Mouse (Mus musculus) forebrain, embryonic 16.5 days (tissue): ENCODE measurements around the gene Krt86. TPM values are rescaled to one million over a fixed set of nuclear protein-coding genes. Genes with fewer than 3 reads are reported as not detected.

Source experiments
- ATAC-seq: fragments of 200-750 bp; cut with Nextera tagmentation; 2 replicates; pipeline ENCODE4 v1.8.0; 2017; ENCODE audit warnings: mild to moderate bottlenecking, moderate library complexity
- H3K27ac ChIP-seq: fragments of 300-500 bp; sonication (generic); 2 replicates; pipeline ENCODE4 v1.5.1; 2014; ENCODE audit warnings: low read length, control low read depth
- H3K27me3 ChIP-seq: fragments of 300-500 bp; sonication (generic); replicated peaks from 2 replicates; pipeline ENCODE4 v1.6.1; 2014; ENCODE audit warnings: low read length; ENCODE audit not compliant: control insufficient read depth, insufficient read depth
- H3K36me3 ChIP-seq: fragments of 300-500 bp; sonication (generic); 2 replicates; pipeline ENCODE4 v1.6.1; 2014; ENCODE audit not compliant: control insufficient read depth, insufficient read depth
- H3K4me1 ChIP-seq: fragments of 300-500 bp; sonication (generic); replicated peaks from 2 replicates; pipeline ENCODE4 v1.6.1; 2014; ENCODE audit warnings: low read length; ENCODE audit not compliant: control insufficient read depth, insufficient read depth
- H3K4me2 ChIP-seq: fragments of 300-500 bp; sonication (generic); 2 replicates; pipeline ENCODE4 v1.6.1; 2014; ENCODE audit warnings: mild to moderate bottlenecking, low read length, control low read depth
- H3K4me3 ChIP-seq: fragments of 300-500 bp; sonication (generic); replicated peaks from 2 replicates; pipeline ENCODE4 v1.5.1; 2014; ENCODE audit warnings: mild to moderate bottlenecking, low read length, control low read depth
- H3K9ac ChIP-seq: fragments of 300-500 bp; sonication (generic); replicated peaks from 2 replicates; pipeline ENCODE4 v1.6.1; 2014; ENCODE audit warnings: low read depth, low read length, control low read depth
- H3K9me3 ChIP-seq: fragments of 300-500 bp; sonication (generic); 2 replicates; pipeline ENCODE4 v1.6.1; 2016; ENCODE audit warnings: low read length; ENCODE audit not compliant: control insufficient read depth
- WGBS: fragments of 180-500 bp; shearing (Covaris S2); extraction: QIAGEN DNeasy Blood & Tissue Kit; methylation state at CpG from one replicate; pipeline ENCODE4 v1.1.7; 2014; 5-methylcytosine and 5-hydroxymethylcytosine counted together
- polyA plus RNA-seq: library from polyadenylated mRNA; unstranded; fragments of >200 nt; fragmentation: Nextera tagmentation; extraction: Ambion mirVana; gene quantifications from 2 replicates; pipeline ENCODE4 v1.2.1, GENCODE M21; 2015

Gene Krt86
- not detected in 2 replicates for polyA plus RNA-seq

DNA sequence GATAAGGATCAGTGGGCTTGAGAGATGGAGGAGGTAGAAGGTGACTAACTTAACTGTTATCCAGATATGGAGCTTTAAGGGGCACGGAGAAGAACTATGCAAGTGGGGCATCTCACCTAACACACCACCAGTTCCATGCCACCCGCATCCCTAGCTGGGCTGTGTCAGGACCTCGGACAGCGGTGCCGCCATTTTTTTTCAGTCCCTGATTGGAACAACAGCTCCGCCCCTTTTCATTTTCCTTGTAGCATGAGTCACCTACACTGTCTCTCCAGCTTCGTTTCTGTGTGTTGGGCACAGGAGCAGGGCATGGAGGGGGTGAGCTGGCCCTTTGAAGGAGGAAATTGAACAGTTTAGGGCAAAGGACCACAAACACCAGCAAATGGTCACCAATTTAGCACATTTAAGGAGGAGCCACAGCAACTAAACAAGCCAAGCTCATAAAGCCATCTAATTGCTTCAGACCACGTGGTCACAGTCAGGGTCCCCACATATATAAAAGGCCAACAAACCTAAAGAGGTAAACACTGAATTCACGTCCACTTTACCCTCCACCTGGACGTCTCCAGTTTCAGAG, at the start of gene Krt86:
Gene Krt86 (plus strand): TSS at position 527 of the 577 bp plus-strand sequence.
- no peak within 1 kb of the TSS for H3K27ac ChIP-seq
- no peaks in the 10 kb centered on the region for H3K36me3 ChIP-seq
- no peak within 1 kb of the TSS for H3K4me3 ChIP-seq
- no peak for ATAC-seq
- 34% methylated on average over 10 of the region's 10 CpGs for WGBS
- H3K4me1 ChIP-seq = no peaks in the 10 kb centered on the region
- H3K27me3 ChIP-seq = no peaks in the 10 kb centered on the region
- no peak within 1 kb of the TSS for H3K9ac ChIP-seq
- no peaks in the 10 kb centered on the region for H3K9me3 ChIP-seq
- H3K4me2 ChIP-seq = no peak within 1 kb of the TSS

DNA sequence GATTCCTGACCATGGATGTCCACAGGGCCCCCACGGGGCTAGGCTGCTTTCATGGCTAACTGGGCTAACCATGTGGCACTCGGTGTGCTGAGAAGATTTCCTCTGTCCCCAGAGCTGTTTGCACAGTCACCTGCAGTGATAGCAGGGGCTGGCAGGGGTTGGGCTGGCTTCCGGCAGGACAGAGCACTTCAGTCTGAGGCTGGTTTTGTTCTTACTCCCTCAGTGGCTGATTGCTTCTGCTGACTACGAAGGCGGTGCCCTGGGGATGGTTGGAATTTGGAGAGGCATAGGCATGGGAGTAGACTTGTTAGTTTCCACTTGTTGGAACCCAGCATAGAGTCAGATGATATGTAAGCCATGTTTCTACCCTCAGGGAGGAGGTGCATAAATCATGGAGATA, 48.4 kb upstream of the Krt86 start:
- H3K9me3 ChIP-seq = no peaks in the 10 kb centered on the region
- no peaks in the 10 kb centered on the region for H3K27me3 ChIP-seq
- no peak overlapping the region for H3K9ac ChIP-seq
- no peaks in the 10 kb centered on the region for H3K36me3 ChIP-seq
- no peak for ATAC-seq
- no peak overlapping the region for H3K4me2 ChIP-seq
- H3K4me1 ChIP-seq = no peaks in the 10 kb centered on the region
- WGBS = 21% methylated on average over 5 of the region's 5 CpGs
- no peak overlapping the region for H3K4me3 ChIP-seq
- no peak overlapping the region for H3K27ac ChIP-seq

DNA sequence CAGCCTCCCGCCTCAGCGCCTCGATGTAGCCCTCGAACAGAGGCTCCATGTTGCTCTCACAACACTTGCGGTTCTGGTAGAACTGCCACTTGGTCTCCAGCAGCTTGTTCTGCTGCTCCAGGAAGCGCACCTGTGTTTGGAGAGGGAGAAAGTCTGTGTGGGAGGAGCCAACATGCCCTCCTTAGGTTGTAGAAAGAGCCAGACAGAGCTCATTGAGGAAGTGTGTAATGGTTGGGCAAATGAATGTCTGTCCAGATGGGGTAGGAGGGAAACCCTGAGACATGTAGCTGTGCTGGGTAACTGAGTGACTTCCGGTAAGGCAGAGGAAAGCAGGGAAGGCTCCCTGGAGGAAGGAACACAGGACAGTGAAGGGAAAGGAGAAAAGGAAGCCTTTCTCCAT, 36.7 kb upstream of the Krt86 start:
- no peak for ATAC-seq
- H3K4me3 ChIP-seq = no peak overlapping the region
- 93% methylated on average over 5 of the region's 7 CpGs for WGBS

DNA sequence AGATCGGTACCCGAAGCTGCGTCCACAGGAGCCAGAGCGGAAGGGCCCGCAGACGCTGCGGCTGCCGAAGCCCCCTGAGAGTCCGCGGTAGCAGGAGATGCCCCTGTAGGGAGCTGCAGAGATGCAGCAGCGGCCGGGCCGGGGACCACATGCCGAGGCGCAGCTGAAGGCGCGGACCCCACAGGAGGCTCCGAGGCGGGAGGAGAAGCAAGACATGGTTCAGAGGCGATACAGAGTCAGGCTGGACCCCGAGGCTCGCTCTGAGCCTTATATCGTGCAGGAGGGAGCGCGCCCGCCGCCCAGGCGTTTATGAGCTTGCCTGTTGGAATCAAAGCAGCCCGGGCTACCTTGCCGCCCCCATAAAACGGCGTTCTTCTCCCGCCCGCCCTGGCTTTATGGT, 34.7 kb upstream of the Krt86 start, which contains the start of gene Krt87:
Gene Krt87 (minus strand): TSS at position 250 of the 400 bp plus-strand sequence.
- Histone ChIP-seq H3K4me3 (peak within 1 kb of the TSS; percentile 37), H3K4me1 (peaks cover 8% of the 10 kb centered on the region; the same call in 1 of the 2 replicates), H3K9me3 (no peaks in the 10 kb centered on the region), H3K27ac (no peak within 1 kb of the TSS), H3K36me3 (no peaks in the 10 kb centered on the region), H3K9ac (peak within 1 kb of the TSS; percentile 24), H3K27me3 (peaks cover 9% of the 10 kb centered on the region), H3K4me2 (peak within 1 kb of the TSS; percentile 50)
- WGBS = 2% methylated on average over 30 of the region's 34 CpGs
- ATAC-seq = no peak

More for the DNA sequence above, 36.7 kb upstream of the Krt86 start:
- no peak overlapping the region for H3K4me2 ChIP-seq
- no peak overlapping the region for H3K27ac ChIP-seq
- H3K27me3 ChIP-seq = peaks cover 9% of the 10 kb centered on the region
- no peak overlapping the region for H3K9ac ChIP-seq
- no peaks in the 10 kb centered on the region for H3K9me3 ChIP-seq
- H3K4me1 ChIP-seq = peaks cover 8% of the 10 kb centered on the region; the same call in 1 of the 2 replicates
- no peaks in the 10 kb centered on the region for H3K36me3 ChIP-seq

DNA sequence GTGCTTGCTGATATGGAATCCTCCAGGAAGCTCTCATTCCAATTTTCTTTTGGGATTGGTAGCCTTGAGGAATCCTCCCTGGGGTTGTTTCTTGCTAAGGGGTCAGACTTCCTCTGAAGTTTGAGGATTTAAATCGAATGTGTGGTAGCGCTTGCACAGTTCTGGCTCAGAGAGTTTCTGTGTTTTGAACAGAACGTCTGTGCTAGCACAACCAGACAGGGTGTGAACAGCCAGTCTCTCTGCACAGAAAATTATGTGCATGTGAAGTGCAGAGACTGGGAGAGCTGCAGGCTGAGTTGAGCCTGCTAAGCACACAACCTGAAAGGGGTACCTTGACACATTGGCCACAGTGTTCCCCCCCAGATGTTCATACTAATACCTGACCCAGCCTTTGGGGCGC, 32.4 kb upstream of the Krt86 start:
- Histone ChIP-seq H3K4me2 (no peak overlapping the region), H3K9me3 (no peaks in the 10 kb centered on the region), H3K27ac (no peak overlapping the region), H3K36me3 (no peaks in the 10 kb centered on the region), H3K4me1 (peaks cover 8% of the 10 kb centered on the region; the same call in 1 of the 2 replicates), H3K4me3 (no peak overlapping the region), H3K27me3 (peaks cover 9% of the 10 kb centered on the region), H3K9ac (no peak overlapping the region)
- ATAC-seq = peak; percentile 66
- 72% methylated on average over 4 of the region's 4 CpGs for whole genome bisulfite sequencing

DNA sequence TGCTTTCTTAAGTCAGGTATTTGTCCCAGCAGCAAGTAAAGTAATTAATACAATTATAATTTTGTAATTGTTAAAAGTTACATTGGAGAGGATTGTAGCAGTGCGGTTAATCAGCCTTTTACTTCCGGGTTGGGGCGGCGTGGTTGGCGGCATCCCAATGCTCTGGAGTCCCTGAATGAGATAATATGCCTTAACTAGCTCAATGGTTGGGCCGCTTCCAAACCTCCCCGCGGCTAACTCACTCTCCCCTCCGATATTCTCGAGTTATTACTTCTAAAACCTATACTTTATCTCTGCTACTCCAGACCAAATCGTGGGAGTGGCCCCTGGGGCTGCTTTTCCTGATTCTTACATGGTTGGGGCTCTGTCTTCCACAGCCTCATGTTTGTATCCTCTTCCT, 26.7 kb upstream of the Krt86 start:
- Histone ChIP-seq H3K4me1 (no peaks in the 10 kb centered on the region), H3K27me3 (no peaks in the 10 kb centered on the region), H3K27ac (no peak overlapping the region), H3K4me3 (no peak overlapping the region), H3K9me3 (no peaks in the 10 kb centered on the region), H3K9ac (no peak overlapping the region), H3K4me2 (no peak overlapping the region), H3K36me3 (no peaks in the 10 kb centered on the region)
- WGBS = 41% methylated on average over 11 of the region's 11 CpGs
- ATAC-seq = no peak

DNA sequence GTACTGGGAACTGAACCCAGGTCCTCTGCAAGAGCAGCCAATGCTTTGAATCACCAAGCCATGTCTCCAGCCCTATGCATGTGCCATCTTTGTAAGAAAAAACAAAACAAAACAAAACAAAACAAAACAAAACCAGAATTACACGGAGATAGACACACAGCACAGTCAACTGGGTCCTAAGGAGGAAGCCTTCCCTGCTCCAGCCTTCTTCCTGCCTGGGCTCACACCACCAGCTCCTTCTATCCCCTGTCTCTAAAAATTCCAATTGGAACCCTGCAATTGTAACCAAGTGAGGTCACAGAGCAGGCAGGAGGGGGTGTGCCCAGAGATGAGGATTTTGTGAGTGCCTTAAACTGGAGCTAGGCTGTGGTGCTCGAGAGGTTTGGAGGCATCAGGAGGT, 25.8 kb upstream of the Krt86 start, which contains the start of gene Krt88:
Gene Krt88 (plus strand): TSS at position 301 of the 400 bp plus-strand sequence.
- Histone ChIP-seq H3K27ac (no peak within 1 kb of the TSS), H3K36me3 (no peaks in the 10 kb centered on the region), H3K4me1 (no peaks in the 10 kb centered on the region), H3K9me3 (no peaks in the 10 kb centered on the region), H3K4me3 (no peak within 1 kb of the TSS), H3K9ac (no peak within 1 kb of the TSS), H3K4me2 (no peak within 1 kb of the TSS), H3K27me3 (no peaks in the 10 kb centered on the region)
- no peak for ATAC-seq
- 71% methylated on average over 2 of the region's 2 CpGs for WGBS

DNA sequence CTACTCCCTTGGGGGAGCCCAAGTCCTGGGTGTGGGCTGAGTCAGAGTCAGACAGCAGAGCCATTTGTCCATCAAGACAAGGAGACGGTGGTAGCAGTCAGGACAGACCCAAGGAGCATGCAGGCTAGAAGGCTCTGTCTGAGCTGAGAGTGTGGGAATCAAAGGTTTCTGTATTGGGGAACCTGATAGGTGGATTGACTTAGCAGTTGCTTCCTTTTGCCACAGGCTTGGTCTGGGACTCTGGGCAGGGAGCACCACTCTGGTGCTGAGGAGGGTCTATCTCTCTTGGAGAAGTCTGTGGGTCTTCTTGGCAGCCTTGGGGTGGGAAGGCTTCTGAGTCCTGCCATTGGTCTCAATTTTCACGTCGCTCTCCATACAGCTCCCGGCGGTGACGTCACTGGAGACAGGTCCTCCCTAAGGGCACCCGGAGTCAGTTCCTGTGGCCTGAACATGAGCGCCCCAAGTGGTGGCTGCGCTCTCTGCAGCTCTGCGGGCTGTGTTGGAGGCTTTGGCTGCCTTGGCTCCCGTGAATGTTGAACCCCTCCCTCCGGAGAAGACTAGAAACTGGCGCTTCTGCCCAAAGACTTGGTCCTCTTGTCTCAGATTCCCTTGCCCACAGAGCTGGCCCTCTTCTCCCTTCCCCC, 20.1 kb upstream of the Krt86 start:
- no peak overlapping the region for H3K4me2 ChIP-seq
- ATAC-seq = 0 out of 2 replicates have a peak, but pooled peaks have one; percentile 49

DNA sequence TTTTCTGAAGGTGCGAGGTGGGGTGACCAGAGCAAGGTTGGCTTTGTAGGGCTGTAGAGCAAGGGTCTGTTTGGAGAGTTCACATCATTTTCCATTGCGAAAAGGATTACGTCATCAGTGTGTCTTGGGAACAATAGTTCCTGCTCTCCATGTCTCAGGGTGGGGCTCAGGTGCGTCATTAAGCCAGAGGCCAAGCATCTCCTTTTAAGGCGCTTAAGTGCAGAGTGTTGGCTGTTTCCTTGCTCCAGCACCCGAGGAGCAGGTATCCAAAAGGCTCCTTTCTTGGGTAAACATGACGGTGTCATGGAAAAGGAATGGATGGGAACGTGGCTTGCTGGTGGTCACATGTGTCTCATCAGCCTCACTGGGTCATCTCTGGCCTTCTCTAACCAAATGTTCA, 18.5 kb upstream of the Krt86 start:
- H3K9me3 ChIP-seq = no peaks in the 10 kb centered on the region
- no peaks in the 10 kb centered on the region for H3K27me3 ChIP-seq
- WGBS = 91% methylated on average over 8 of the region's 8 CpGs
- peaks cover 5% of the 10 kb centered on the region; the same call in 1 of the 2 replicates for H3K4me1 ChIP-seq
- no peak overlapping the region for H3K9ac ChIP-seq
- H3K4me3 ChIP-seq = no peak overlapping the region
- no peak overlapping the region for H3K27ac ChIP-seq
- no peak overlapping the region for H3K4me2 ChIP-seq
- no peak for ATAC-seq
- no peaks in the 10 kb centered on the region for H3K36me3 ChIP-seq

More for the DNA sequence above, 20.1 kb upstream of the Krt86 start:
- Histone ChIP-seq H3K4me3 (no peak overlapping the region), H3K9ac (no peak overlapping the region), H3K4me1 (peaks cover 2% of the 10 kb centered on the region; the same call in 1 of the 2 replicates), H3K27me3 (no peaks in the 10 kb centered on the region), H3K36me3 (no peaks in the 10 kb centered on the region), H3K9me3 (no peaks in the 10 kb centered on the region), H3K27ac (no peak overlapping the region)
- WGBS = 11% methylated on average over 13 of the region's 13 CpGs
